Mouse (Mus musculus): ENCODE measurements around the gene Mpv17l2.

The Mpv17l2 gene

DNA sequence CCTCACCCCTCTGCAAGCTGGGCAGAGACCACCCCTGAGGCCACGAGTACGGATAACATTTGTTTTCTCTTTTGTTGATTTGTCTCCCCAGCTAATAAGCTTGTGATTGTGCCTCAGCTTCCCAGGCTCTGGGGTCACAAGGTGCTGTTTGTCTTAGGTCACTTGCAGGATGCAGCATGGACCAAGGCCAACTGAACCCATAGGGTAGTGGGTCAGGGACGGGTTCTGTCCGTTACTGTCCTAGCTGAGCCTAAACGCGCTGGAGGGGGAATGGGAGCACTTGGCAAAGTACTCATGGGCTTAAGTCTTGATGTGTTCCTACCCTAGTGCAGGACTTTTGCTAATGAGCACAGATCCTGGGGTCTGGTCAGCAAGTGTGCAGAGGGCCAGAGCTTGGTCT, 6.8 kb upstream of the Mpv17l2 start:
- DNase-seq (ENCODE audit: low read depth in 2 of 2, low spot score in 2 of 2): no peak

DNA sequence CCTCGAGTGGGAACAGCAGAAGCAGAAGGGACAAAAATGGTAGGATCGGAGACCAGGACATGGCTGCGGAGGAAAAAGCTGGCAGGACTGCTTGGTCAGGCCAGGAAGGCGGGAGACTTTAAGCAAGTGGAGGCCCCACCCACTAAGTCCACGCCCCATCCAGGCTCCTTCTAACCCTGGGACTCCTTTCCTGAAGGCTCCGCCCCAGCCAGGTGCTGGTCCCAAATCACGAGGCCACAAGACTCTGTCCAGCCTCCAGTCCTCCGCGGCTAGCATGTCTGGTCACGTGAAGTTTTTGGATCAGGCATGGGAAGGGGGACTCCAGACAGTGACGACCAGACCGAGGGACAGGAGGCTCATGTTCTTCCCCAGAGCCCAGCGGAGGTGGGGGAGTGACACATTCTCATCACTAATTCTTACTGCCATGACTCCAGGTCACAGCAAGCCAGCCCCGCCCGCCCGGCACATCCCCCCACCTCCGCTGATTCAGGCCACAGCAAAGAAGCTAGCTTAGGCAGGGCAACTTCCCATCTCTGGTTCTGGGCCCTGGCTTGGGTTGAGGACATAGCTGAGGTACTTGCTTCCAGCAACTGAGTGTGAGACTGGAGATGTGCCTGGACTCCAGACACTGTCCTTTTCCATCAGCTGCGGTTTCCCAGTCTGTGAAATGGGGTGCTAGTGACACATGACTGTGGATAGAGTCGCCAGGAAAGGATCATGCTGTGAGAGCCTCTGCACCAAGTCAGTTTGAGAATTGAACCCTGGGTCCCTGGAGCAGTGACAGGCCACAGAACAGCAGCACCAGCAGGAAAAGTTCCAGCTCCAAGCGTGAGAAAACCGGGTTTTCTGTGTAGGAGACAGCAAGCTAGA, 6.1 kb upstream of the Mpv17l2 start:
- DNase-seq (ENCODE audit: low read depth in 2 of 2, low spot score in 2 of 2): no peak

DNA sequence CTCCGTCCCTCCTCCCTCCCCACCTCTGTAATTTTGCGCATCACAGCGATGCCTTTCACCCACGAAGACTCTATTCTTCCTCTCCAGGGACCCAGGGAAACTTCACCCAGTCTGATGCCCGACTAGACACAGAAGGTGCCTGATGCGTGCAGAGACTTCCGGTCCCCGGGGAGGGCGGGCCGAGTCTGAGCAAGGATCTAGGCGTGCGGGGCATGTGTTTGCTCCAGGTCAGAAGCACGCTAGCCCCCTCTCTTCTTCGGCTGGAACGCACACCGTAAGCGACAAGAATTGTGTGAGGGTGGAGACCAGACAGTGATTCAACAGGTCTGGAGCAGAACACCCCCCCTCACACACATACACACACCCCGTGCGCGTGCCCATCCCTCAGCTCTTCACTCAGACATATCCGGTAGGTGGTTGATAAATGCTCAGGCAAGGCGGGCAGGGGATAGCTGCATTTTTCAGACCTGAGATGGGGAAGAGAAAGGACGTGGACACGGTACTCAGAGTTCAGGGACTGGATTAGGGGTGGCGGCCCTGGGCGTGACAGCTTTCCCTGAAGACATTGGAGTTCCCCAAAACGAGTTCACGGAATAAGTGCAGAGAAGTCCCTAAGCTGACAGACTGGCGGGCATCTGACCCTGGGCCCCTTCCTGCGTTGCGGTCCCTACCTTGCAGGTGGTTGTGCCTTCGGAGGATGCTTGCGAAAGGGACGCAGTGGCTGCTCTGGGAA, 5.3 kb upstream of the Mpv17l2 start:
- DNase-seq (ENCODE audit: low read depth in 2 of 2, low spot score in 2 of 2): peak; percentile 57 to 64

GRCm38 (mm10) chr8:70765329-70765728, 4.6 kb upstream of the Mpv17l2 start:
- DNase-seq (ENCODE audit: low read depth in 2 of 2, low spot score in 2 of 2): no peak

DNA sequence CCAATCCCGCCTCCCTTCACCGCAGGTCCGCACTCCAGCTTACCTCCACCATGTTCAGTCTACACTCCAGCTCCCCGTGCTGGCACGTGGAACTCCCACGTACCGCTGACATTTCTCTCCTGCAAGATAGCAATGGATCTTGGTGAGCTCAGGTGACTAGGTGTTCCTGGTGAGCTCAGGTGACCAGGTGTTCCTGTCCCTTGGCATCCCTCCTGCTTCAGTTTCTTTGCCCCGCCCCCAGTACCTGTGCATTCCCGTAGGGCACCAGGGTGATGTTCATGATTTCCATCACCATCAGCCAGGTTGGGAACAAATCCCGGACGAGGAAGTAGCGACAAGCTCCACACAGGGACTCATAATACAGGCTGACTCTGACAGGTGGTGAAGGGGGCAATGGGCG, 3.9 kb upstream of the Mpv17l2 start:
- DNase-seq (ENCODE audit: low read depth in 2 of 2, low spot score in 2 of 2): no peak

- DNase-seq (ENCODE audit: low read depth in 2 of 2, low spot score in 2 of 2): no peak
Measured at GRCm38 (mm10) chr8:70764026-70764425, 3.3 kb upstream of the Mpv17l2 start.

GRCm38 (mm10) chr8:70763354-70763753, 2.6 kb upstream of the Mpv17l2 start:
- DNase-seq (ENCODE audit: low read depth in 2 of 2, low spot score in 2 of 2): peak; percentile 50 to 59

DNA sequence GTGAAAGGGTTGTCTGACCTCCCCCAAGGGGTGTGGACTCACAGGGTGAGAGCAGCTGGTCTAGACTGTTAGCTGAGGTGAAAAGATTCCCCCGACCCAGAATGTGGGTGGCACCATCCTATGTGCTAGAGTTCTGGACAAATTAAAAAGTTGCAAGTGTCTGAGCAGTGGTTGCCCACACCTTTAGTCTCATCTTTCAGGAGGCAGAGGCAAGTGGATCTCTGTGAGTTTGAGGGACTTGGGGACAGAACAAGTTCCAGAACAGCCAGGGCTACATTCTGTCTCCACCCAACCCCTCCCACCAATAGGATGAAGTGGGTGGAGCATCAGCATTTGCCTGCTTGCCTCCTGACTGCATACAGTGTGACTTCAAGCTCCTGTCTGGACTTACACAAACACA, 1.4 kb upstream of the Mpv17l2 start:
- DNase-seq (ENCODE audit: low read depth in 2 of 2, low spot score in 2 of 2): no peak

DNA sequence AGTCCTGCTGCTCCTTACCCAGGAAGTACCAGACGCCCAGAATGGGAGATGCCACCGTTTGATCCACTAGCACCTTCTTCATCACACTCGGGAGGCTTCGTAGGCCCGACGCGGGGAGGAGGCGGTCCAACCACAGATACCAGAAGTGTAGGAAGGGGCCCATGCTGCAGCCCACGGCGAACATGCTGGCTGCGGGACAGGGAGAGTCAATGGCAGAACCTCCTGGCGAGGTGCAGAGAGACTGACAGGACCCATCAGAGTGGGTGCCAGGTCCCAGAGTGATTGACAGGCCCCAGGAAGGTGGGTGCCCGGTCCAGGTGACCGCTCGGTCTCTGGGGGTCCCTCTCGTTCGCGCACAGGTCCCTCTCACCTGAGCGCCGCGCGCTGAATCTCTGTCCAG, 396 bp downstream of the Mpv17l2 start:
- no peak for DNase-seq (ENCODE audit: low read depth in 2 of 2, low spot score in 2 of 2)

- DNase-seq (ENCODE audit: low read depth in 2 of 2, low spot score in 2 of 2): no peak
Measured at GRCm38 (mm10) chr8:70758616-70759561, 1.9 kb downstream of the Mpv17l2 start.

- no peak for DNase-seq (ENCODE audit: low read depth in 2 of 2, low spot score in 2 of 2)
Measured at GRCm38 (mm10) chr8:70758308-70758615, 2.5 kb downstream of the Mpv17l2 start.

- DNase-seq (ENCODE audit: low read depth in 2 of 2, low spot score in 2 of 2): no peak
Measured at GRCm38 (mm10) chr8:70757523-70758307, 3.0 kb downstream of the Mpv17l2 start.

GRCm38 (mm10) chr8:70756476-70757040, 4.2 kb downstream of the Mpv17l2 start:
- DNase-seq (ENCODE audit: low read depth in 2 of 2, low spot score in 2 of 2): no peak

GRCm38 (mm10) chr8:70755661-70756475, 4.9 kb downstream of the Mpv17l2 start:
- DNase-seq (ENCODE audit: low read depth in 2 of 2, low spot score in 2 of 2): no peak

DNA sequence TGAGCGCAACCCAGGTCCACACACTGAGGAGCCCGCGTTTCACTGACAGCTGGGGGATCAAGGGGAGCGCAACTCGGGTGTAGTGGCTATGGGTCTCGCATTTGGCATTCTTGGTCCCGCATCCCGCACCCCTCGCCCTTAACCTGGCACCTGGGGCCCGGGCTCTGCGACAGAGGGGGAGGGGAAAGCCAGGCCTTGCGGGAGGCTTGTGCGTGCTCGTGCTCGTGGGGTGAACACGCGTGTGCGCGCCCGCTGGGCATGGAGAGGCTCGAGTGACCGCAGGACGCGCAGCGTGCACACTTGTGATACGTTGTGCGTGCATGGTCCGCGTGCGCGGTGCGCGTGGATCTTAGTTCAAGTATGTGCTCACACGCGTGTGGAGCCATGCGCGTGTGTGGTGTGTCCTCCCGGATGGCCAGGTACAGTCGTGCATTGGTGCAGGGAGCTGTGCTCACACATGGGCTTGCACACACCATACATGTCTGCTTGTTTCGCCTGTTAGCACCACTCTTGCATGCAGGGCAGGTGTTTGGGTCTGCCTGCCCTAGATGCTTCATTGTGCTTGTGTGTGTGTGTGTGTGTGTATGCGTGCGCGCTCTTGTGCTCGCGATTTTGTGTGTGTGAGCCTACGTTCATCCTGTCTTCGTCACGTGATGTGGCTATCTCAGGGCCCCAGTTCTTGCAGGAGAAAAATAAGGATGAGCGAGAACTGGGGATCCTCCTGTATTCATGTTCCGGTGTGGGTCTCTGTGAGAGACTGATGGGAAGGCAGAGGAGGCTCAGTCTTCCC, 5.7 kb downstream of the Mpv17l2 start:
- DNase-seq (ENCODE audit: low read depth in 2 of 2, low spot score in 2 of 2): no peak

- DNase-seq (ENCODE audit: low read depth in 2 of 2, low spot score in 2 of 2): peak; percentile 89 to 90
Measured at GRCm38 (mm10) chr8:70754043-70754870, 6.5 kb downstream of the Mpv17l2 start, which contains the start of gene Rab3a. Gene Rab3a, plus strand, starts transcription at chr8:70754679.

GRCm38 (mm10) chr8:70753151-70753550, 7.6 kb downstream of the Mpv17l2 start:
- DNase-seq (ENCODE audit: low read depth in 2 of 2, low spot score in 2 of 2): no peak
